Mouse (Mus musculus): Measurements from ENCODE around the gene Gm20388.

The Gm20388 gene

DNA sequence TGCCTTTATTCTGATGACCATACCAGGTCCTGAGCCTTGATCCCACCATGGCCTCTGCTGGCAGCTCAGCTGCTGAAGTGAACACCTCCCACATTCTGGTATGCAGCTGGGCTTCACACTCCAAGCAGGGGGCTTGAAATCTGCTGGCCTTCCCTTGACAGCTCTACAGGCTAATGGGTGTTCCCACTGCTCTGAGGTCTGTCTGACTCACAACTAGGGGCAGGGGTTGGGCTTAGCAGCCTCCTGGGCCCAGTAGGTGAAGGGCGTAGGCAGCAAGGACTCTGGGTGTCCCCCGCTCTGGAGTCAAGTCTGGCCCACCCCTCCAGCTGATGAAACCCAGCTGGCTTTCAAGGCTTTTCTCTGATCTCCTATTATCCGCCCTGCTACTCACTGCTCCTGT is 1550.6 kb downstream of the Gm20388 start:
- DNase-seq: no peak

DNA sequence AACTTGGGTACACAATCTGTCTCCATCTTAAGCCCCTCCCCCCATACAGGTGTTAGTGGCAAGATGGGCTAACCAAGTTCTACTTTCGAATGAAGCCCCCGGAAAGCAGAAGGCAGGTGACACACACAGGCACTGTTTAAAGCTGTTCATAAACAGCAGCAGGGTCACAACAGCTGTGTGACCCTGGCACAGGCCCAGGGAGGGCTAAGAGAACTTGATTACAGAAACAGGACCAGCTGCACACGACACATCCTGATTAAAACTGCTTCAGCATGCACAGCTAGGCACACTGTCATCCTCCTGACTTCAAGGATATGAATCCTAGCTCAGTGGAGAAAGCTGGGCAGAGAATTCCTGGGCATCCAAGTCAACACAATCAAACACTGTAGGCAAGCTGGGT is 1551.5 kb downstream of the Gm20388 start:
- DNase-seq: no peak

DNA sequence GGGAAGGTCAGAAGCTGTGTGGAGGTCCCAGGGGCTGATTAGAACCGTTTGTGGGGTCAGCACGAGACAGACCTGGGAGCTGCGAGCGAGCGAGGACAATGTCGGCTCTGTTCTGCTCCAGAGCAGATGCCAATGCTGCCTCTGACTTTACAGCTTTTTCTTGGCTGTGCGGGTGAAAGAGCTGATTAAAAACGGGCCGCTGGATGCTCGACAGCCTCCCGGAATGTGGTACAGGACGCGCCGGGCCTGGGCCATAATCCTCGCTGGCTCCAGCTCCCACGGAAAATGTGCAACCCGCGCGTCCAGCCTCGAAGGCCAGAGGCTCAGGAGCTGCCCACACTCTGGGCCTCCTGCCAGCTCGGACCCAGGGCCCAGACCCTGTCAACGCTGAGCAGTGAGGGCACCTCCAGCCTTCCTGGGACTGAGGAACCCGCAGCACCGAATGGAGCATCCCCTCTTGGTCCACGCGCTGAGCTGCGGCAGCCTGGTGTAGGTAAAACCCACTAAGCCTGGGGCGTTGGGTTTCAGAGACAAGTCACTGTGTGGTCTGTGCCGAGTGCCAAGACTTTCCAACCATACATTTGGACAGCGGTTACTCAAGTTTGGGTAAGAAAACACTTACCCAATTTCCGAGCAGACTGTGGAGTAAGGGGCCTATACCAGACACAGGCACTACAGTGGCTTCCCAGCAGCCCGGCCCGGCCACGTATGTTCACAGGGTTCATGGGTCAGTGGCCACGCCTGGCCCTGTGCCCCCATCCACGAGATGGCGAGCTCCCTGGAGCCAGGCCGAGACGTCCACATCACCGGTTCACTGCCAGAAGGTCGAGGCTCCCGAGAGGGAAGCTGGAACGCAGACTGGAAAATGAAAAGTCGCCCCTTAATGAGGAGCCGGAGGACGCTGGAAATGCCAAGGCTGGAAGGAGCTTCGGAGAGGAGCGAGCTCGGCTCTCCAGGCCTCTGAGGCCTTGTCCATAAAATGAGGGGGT is 1557.7 kb downstream of the Gm20388 start:
- no peak for DNase-seq

DNA sequence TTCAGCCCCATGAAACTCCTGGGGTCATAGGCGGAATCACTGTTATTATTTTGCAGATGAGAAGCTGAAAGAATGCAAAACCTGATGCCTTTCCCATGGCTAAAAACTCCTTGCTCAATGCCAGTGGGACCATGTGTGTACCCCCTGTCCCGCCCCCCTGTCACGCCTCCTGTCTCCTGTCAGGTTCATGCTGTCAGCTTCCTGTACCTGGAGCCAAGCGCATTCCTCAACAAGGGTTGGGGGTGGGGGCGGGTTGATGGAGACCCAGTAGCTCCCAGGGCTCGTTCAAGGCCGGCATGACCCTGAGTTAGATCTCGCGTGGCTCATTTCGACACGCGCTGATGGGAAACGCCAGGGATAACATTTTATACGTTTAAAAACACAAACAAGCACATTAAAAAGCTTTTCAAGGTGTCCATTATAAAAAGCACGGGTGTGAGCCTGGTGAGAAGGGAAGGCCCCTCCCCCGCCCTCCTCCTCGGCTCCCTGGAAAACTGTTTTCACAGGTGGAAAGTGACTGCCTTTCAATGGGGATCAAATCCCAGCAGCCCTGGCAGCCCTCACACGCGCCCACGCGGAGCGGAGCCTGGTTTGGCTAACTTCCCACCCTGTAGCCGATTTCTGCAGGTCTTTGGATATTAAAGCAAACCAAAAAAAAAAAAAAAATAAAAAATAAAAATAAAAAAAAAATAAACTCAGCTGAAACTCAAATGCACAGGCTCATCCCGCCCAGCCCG is 1563.7 kb downstream of the Gm20388 start:
- DNase-seq: no peak

DNA sequence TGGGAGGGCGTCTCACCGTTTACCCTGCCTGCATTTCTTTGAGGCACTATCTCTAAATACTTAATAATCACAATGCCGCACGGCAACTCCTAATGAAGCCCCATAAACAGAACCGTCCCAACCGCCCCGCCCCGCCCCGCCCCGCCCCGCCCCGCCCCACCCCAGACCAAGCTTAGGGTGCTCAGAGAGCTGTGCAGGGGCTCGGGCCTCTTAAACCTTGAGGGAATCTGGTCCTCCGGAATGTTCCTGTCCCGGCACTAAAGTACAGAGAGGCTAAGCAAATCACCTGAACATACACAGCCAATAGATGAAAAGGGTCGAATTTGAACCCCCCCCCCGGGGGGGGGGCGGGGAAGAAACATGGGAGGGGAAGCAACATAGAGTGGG is 1564.2 kb downstream of the Gm20388 start:
- no peak for DNase-seq

DNA sequence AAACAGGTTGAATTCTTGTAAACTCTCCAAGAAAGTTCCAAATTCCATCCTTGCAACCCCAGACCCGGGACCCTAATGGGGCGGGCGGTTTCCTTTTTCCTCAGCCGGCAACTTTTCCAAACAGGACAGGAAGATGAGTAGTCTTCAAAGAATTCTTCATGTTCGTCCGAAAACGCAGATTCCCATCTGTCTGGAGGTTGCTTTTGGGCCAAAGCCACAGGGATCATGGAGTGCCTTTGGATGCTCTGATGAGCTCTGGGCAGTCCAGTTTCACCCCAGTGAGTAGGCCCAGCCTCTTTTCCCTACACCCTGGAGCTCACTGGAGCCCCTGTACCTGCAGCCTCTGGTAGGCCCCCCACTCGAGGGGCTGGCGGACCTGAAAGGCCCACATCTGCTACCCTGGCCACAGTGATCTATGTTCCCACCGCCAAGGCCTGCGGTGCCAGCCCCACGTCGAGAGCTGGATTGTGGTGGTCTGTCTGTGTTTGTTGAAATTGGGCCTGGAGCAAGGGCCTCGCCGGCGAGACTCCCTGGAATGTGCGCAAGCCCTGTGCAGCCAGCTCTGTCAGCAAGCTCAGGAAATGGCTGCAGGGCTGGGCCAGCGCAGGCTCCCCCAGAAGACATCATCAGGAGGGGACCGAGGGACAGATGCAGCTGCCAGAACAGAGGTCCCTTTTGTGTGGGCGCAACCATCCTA is 1567.4 kb downstream of the Gm20388 start:
- peak in 1 of 2 experiments; percentile 7 for DNase-seq

DNA sequence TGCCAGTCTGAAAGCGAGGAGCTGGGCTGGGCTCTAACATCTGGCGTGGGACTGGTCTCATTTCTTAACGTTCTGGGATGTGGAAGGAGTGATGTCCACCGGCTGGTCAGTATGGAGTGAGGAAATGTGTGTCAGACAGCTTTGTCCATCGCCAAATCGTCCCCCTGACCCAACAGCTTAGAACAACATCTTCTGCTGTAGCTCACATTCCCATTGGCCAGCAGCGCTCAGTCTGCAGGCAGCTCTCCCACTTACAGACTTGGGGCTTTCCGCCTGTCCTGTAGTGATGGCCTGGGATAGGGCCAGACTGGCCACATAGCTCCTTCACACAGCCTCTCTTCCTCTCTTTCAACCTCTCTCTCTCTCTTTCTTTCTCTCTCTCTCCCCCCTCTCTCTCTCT is 1568.5 kb downstream of the Gm20388 start:
- DNase-seq: no peak

DNA sequence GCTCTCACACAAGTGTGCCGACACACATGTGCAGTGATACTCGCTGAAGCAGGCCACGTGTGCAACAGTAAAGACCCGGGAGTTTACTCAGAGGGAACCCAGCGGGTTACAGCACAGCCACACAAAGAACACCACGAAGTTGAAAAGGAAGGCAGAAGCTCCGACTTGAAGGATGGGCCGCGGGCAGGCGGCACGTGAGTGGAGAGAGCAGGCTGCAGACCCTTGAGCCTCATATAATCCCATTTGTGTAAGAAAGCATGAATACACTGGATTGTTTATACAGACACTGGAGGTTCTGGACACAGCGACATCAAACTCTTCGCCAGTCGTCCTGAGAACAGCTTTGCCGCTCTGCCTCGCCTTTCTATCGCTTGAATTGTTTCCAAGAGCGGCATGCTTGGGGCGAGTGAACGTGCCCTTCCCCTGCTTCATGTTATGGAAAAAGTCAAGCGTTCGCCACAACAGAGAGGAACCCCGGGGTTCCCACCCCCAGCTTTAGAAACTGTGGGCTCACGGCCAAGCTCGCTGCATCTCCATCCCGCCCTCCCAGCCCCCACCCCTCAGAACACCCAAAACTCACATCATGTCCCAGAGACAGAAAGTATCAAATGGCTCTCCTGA is 1569.9 kb downstream of the Gm20388 start:
- DNase-seq: no peak

DNA sequence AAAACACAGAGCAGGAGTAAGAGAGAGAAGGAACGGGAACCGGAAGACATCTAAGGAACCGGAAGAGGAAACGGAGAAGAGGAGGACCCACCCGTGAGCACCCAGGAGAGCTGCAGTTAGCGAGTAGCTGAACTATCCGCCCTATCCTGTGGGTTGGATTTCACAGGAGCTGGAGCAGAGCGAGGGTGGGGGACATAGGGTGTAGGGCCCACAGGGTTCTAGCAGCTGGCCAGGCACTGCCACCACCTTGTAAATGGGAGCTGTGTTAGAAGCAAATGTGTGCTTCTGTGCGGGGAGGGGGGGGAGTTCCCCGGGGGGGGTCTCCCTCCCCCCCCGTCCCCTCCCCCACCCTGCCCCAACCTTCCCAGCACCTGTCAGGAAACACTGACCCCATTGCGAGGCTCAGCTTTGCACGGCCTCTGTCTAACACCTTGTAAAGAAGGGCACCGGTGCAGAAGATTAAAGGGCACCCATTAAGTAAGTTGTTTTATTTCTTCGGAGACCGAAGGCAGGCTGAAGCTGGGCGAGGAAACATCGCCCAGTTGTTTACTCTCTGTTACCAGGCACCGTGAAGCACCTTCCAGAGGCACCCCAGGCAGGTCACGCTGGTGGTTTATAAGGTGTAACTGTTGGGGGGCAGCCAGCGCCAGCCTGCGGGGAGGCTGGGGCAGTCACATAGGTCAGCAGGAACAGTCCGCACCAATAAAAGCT is 1573.6 kb downstream of the Gm20388 start:
- no peak for DNase-seq

DNA sequence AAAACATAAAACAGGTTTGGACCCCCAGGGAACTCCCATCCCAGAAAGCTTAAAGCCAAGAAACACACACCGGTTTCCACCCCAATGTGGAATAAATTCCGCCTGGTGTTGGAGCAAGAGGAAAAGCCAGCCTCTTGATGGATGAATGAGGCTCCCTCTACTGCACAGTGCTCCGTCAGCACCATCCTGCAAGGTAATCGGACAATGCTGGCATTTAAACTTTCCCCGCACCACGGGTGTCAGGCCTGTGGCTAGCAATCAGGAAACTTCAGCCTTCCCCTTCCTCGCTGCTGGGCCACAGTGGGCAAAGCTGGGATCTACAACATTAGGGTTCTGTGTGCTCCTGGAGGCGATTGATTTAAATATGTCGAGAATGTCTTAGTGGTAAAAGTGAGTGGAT is 1581.0 kb downstream of the Gm20388 start:
- no peak for DNase-seq

DNA sequence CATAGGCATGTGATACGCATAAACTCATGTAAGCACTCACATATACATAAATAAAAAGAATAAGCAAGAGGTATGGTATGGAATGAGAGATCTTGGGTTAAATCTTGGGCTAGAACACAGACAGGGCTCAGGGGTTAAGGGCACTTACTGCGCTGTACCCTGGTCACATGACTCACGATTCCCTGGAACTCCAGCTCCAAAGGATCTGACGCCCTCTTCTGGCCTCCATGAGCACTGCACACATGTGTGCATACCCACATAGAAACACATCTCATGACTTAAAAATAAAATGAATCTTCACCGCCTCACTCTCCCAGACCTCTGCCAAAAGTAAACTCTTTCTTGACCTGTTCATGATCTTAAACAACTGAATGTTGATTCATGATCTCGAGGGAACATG is 1587.0 kb downstream of the Gm20388 start:
- DNase-seq: no peak

DNA sequence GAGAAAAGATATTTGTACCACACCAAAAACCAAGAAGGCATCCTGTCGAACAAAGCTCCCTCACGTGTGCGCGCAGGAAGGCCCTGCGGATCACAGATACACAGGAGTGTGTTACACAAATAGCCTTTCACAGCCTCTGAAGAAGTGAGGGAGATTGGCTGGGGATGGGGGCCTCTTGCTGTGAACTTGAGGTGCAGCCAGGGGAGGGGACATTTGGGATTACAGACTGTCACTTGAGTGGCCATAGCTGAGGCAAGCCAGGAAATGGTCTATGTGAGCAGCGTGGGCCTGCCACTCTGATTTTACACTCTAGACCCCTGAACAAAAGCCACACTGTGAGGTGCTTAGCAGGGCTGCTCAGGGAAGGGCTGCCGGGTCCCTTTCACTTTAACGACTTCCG is 1601.1 kb downstream of the Gm20388 start:
- DNase-seq: no peak

DNA sequence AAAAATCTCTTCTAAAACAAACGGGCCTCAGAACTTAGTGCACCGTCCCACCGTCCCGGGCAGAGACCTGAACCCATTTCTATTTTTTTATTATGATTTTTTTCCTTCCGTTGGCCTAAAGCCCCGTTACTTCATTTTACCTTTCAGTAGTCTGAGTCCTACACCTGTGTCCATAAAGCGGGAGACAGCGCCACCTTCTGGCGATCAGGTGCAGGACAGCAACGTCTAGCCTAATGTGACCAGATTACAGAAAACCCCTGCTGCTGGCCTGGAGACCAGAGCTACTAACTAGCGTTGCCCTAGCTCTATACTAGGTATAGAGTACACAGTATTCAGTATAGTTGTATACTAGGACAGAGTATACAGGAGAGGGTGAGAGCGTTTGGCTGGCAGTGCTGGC is 1602.8 kb downstream of the Gm20388 start:
- DNase-seq: peak; percentile 42 to 83

DNA sequence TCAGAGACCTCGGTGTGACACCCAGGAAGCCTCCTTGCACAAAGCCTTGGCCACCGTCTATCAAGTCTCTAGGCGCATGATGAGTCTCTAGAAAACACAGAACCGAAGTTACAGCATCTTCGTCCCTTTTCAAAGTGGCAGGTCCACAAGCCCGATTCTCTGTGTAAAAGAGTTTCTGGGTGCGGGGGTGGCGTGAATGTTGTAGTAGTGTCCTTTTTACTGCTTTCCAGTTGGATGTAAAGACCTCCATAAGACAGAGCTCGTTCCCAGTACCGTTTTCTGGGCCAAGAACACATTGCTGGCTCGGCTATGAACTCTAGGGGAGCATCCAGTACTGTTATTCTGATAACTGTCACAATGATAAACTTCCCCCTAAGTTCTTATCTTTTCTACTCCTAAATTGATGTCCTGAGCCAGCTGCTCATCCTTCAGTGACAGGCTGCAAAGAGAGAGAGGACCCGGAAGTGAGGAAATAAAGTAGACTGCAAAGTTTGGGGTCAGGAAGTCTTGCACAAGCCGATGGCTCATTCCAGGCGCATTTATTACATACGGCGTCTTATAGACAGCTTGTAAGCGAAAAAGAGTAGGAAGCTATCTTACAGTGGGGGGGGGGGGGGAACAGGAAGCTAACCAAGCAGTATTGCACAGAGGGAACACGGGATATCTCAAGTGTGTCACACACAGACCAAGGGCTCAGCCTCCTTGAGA is 1614.6 kb downstream of the Gm20388 start:
- no peak for DNase-seq

DNA sequence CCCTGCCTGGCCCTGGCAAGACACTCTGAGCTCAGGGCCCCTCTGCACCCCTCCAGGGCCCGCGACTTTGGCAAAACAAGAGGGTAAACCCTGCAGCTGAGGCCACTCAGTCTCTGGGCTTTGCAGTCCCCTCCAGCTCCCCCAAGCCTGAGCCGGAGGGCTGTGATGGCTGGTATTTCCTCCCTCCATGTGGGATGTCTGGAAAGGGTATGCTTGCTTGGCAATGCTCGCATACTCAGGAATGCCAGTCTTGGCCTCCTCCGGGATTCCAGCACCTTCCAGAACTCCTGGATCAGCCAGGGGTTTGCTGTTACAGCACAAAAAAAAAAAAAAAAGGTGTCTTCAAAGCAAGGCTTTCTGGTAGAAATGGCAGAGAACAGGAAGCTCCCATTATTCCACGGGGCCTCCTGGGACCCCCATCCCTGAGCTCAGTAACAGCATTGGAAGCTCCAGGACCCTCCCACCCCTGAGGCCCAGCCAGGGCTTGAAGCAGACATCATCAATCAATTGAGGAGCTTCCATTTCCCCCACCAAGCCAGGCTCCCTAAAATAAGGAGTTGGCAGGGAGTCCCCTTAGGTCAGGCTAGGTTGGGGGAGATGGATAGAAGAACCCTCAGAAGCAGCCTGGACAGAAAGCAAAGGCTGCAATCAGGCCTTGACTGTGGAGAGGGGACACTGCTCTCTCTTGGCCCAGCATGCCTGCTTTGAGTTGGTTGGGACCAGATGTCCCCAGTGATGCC is 1616.3 kb downstream of the Gm20388 start:
- DNase-seq: no peak

DNA sequence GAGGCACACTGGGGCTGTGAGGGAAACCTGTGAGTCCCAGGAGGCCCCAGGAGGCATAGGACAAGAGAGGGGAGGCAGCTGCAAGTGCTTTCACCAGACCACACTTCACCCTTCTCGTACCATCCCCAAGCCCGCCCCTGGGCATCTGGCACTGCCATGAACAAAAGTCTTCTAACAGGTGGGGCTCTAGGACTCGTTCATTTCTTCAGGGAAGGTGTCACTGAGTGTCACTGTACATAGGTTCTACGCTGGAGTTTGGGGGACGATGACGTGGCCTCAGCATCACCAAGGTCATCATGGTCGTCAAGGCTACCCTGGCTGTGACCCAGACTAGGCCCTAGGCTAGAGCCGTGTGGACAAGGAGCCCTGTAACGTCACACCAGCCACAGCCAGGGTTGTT is 1617.1 kb downstream of the Gm20388 start:
- DNase-seq: no peak

DNA sequence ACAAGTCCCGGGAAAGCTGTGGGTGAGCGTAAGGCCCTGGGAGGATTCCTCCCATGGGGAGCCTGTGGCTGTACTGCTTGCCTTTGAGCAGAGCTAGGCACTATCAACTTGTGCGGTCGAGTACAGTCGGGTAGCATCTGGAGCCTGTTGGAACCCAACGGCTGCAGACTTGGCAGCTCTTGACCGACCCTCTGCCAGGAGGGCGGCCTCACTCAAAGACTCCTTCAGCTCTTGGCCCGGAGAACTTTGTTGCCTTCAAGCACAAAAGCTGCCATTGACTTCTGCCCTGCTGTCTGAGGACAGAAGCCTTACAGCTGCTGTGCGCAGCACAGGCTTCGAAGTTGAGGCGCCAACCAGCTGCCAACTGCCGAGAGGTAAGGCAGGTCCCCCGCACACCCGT is 1618.1 kb downstream of the Gm20388 start:
- no peak for DNase-seq

DNA sequence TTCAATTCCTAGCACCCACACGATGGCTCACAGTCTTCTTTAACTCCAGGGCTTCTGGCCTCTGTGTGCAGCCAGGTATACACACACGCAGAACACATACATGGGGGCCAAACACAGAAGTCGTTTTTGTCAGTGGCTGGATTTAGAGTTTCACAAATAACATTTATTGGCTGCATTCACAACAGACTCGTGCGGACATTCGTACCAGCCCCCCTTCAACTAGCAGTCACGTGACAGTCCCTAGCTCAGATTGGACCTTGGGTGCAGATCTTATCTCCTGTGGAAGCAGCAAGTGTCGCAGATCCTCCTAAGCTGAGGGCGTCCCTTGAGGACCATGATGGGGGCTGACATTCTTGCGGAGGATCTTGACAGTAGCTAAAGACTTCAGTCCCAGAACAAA is 1620.0 kb downstream of the Gm20388 start:
- no peak for DNase-seq

DNA sequence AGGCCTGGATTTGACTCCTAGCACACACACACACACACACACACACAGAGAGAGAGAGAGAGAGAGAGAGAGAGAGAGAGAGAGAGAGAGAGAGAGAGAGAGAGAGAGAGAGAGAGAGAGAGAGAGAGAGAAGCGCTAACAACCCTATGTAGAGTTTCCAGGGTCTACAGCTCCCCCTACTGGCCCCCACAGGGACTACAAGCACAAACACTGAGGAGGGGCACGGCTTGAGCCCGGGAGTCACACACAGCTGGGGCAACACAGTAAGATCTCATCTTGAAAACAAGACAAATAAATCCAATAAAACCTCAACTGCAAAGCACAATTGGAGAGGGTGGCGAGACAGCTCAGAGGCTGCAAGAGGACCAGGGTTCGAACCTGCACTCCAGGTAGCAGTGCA is 1621.7 kb downstream of the Gm20388 start:
- DNase-seq: peak in 1 of 2 experiments; percentile 24

DNA sequence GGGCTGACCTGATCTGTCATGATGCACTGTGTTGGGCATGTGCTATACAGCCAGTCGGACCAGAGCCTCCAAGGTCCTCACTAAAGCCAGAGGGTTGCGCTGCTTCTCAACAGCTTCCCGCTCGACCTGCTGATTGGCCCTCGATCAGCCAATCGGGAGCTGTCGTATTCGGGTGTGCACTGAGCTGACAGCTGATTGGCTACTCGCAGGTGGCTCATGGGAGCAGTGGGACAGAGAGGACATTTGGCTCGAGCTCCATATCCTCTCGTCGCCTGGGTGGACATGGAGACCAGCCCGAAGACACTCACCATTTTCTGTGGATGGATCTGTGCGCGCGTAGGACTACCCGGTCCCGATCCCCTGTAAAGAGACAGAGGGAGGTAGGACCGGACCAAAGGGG is 1631.2 kb downstream of the Gm20388 start:
- no peak for DNase-seq

DNA sequence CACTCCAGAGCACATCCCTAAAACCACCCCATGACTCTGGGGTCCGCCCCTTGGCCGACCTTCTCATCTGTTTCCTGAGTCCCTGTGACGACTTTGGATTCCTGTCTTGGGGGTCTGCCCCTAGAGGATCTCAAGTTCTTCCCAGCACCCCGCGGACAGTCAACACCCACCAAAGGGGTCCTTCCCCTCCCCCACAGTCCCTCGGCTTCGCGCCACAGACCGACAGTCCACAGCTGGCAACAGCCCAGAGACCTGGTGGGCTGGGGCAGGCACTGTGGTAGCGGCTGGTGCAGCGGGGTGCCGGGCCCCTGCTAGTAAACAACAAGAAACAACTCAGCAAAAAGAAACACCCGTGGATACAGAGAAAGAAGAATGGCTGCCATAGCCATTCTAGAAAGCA is 1632.3 kb downstream of the Gm20388 start:
- no peak for DNase-seq

Measured in kidney, adult 8-10 months (tissue).